ENCODE assay signal across 13 mouse cellular contexts in genomic region chr13:14424836-14425235, GRCm38 (mm10).
"Had no signal": no experiment of that assay in that cellular context is flagged by ENCODE, and none has a peak within 500 bp of the region (broad histone marks: within the 10 kb centered on the region; RNA-seq: fewer than 3 reads in every experiment).

No protein-coding gene starts in this region.

- DNase-seq: kidney, adult 18-20 months; kidney, postnatal 14 days; liver; liver, embryonic 13.5 days; liver, postnatal 0 days; lung, postnatal 14 days; retina, postnatal 1 day; right cerebral cortex, postnatal 25 days; spleen, adult 18-20 months; thymus, adult 2 months; thymus, postnatal 25 days had no signal

- ATAC-seq: intestine, embryonic 15.5 days; liver, postnatal 0 days; midbrain, embryonic 15.5 days had no signal
